In the genomic region with DNA sequence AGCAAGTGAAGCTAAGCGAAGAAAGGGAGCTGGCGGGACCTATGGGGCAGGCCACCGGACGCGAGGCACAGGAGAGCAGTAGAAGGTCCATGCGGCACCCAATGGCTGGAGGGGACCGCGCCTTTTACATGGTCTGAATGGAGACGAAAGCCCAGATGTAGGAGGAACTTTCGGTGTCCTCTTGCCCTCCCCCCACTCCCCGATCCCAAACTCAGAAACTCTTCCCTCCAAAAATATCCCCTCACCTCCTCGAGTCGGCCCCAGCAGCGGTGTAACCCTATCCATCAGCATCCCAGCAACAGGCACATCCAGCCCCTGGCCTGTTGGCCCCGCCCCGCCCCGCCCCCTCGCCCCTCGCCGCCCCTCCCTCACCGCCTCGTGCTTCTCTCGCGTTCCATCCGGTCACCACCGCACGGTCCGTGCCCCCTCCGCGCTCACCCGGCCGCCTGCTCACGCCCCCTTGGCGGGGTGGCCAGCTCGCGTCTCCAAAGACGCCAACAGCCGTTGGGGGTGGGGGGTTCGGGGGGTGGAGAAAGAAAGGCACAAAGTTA, we compare ENCODE assay signal across 8 mouse cellular contexts. TPM values are rescaled to one million over a fixed set of nuclear protein-coding genes. Genes with fewer than 3 reads are reported as not detected.
DNase-seq lines count a peak whose midpoint lies in the region; ATAC-seq and TF ChIP-seq lines count a peak whose summit lies in the region.

A gene (minus strand): TSS at position 301 of the 551 bp plus-strand sequence.

- peak within 1 kb of the TSS; percentile 54 for H3K4me2 ChIP-seq in lung, embryonic 14.5 days
- peak within 1 kb of the TSS; percentile 61 for H3K4me2 ChIP-seq in embryonic facial prominence, embryonic 15.5 days (replicated peaks)
- peak within 1 kb of the TSS; percentile 60 for H3K4me2 ChIP-seq in hindbrain, embryonic 15.5 days
- peak within 1 kb of the TSS; percentile 70 for H3K4me2 ChIP-seq in lung, embryonic 16.5 days (ENCODE audit: low read depth, low read length)

- H3K27ac ChIP-seq in lung, embryonic 14.5 days (ENCODE audit: low read depth), result no peak within 1 kb of the TSS
- no peak within 1 kb of the TSS for H3K27ac ChIP-seq in embryonic facial prominence, embryonic 15.5 days (replicated peaks)
- no peak within 1 kb of the TSS for H3K27ac ChIP-seq in hindbrain, embryonic 15.5 days (replicated peaks)
- H3K27ac ChIP-seq in lung, embryonic 16.5 days (ENCODE audit: low read length), result no peak within 1 kb of the TSS
- peak within 1 kb of the TSS; percentile 83 for H3K27ac ChIP-seq in testis, adult 2 months (ENCODE audit: control insufficient read depth, insufficient read depth, low read depth, low read length)

- 8% methylated on average over 29 of the region's 39 CpGs for WGBS in lung, embryonic 14.5 days
- WGBS in embryonic facial prominence, embryonic 15.5 days, result 25% methylated on average over 35 of the region's 39 CpGs
- WGBS in hindbrain, embryonic 15.5 days, result 16% methylated on average over 17 of the region's 39 CpGs
- WGBS in lung, embryonic 16.5 days, result 13% methylated on average over 18 of the region's 39 CpGs

- H3K4me3 ChIP-seq in lung, embryonic 14.5 days (ENCODE audit: low read depth, low read length), result peak within 1 kb of the TSS; percentile 38
- peak within 1 kb of the TSS; percentile 47 for H3K4me3 ChIP-seq in embryonic facial prominence, embryonic 15.5 days (replicated peaks)
- H3K4me3 ChIP-seq in hindbrain, embryonic 15.5 days, result peak within 1 kb of the TSS; percentile 37
- H3K4me3 ChIP-seq in lung, embryonic 16.5 days (ENCODE audit: low read length), result peak within 1 kb of the TSS; percentile 51
- peak within 1 kb of the TSS; percentile 79 for H3K4me3 ChIP-seq in testis, adult 2 months (ENCODE audit: control insufficient read depth, low read depth, low read length)

- 0 out of 2 replicates have a peak, but pooled peaks have one; percentile 15 for TF ChIP-seq POLR2A in testis, adult 2 months (IDR thresholded peaks at IDR 0.05; ENCODE audit: control insufficient read depth, low read depth, low read length)

- H3K9ac ChIP-seq in lung, embryonic 14.5 days, result peak within 1 kb of the TSS; percentile 38
- H3K9ac ChIP-seq in embryonic facial prominence, embryonic 15.5 days, result no peak within 1 kb of the TSS
- H3K9ac ChIP-seq in hindbrain, embryonic 15.5 days, result no peak within 1 kb of the TSS
- H3K9ac ChIP-seq in lung, embryonic 16.5 days (ENCODE audit: low read length), result peak within 1 kb of the TSS; percentile 49

- no peaks in the 10 kb centered on the region for H3K9me3 ChIP-seq in lung, embryonic 14.5 days (ENCODE audit: low read depth, low read length)
- no peaks in the 10 kb centered on the region for H3K9me3 ChIP-seq in embryonic facial prominence, embryonic 15.5 days (replicated peaks)
- no peaks in the 10 kb centered on the region for H3K9me3 ChIP-seq in hindbrain, embryonic 15.5 days
- H3K9me3 ChIP-seq in lung, embryonic 16.5 days (ENCODE audit: control insufficient read depth, low read length), result no peaks in the 10 kb centered on the region

- H3K4me1 ChIP-seq in lung, embryonic 14.5 days (ENCODE audit: insufficient read depth), result no peaks in the 10 kb centered on the region
- H3K4me1 ChIP-seq in embryonic facial prominence, embryonic 15.5 days, result no peaks in the 10 kb centered on the region
- 0 out of 2 replicates have a peak, but pooled peaks cover 10% of the 10 kb centered on the region for H3K4me1 ChIP-seq in hindbrain, embryonic 15.5 days (replicated peaks)
- H3K4me1 ChIP-seq in lung, embryonic 16.5 days (replicated peaks; ENCODE audit: control insufficient read depth, insufficient read depth, low read length), result no peaks in the 10 kb centered on the region
- peaks cover 2% of the 10 kb centered on the region; the same call in 1 of the 2 replicates for H3K4me1 ChIP-seq in testis, adult 2 months (ENCODE audit: control insufficient read depth, insufficient read depth, low read length)

- H3K27me3 ChIP-seq in lung, embryonic 14.5 days (ENCODE audit: insufficient read depth, low read length), result no peaks in the 10 kb centered on the region
- H3K27me3 ChIP-seq in embryonic facial prominence, embryonic 15.5 days, result peaks cover 20% of the 10 kb centered on the region
- peaks cover 26% of the 10 kb centered on the region for H3K27me3 ChIP-seq in hindbrain, embryonic 15.5 days
- H3K27me3 ChIP-seq in lung, embryonic 16.5 days (ENCODE audit: control insufficient read depth, insufficient read depth, low read depth, low read length), result peaks cover 3% of the 10 kb centered on the region; the same call in 1 of the 2 replicates
- H3K27me3 ChIP-seq in testis, adult 2 months (ENCODE audit: control insufficient read depth, insufficient read depth, low read length), result no peaks in the 10 kb centered on the region

- H3K36me3 ChIP-seq in lung, embryonic 14.5 days (ENCODE audit: insufficient read depth), result no peaks in the 10 kb centered on the region
- H3K36me3 ChIP-seq in embryonic facial prominence, embryonic 15.5 days, result no peaks in the 10 kb centered on the region
- H3K36me3 ChIP-seq in hindbrain, embryonic 15.5 days, result no peaks in the 10 kb centered on the region
- H3K36me3 ChIP-seq in lung, embryonic 16.5 days (ENCODE audit: control insufficient read depth, insufficient read depth, low read length), result no peaks in the 10 kb centered on the region
- H3K36me3 ChIP-seq in testis, adult 2 months (ENCODE audit: control insufficient read depth, insufficient read depth, low read length), result no peaks in the 10 kb centered on the region

- DNase-seq in lung, embryonic 14.5 days, result peak; percentile 65
- no peak for DNase-seq in lung, postnatal 14 days
- no peak for DNase-seq in urinary bladder, adult 18-20 months (ENCODE audit: low spot score in 2 of 2)

- TF ChIP-seq CTCF in lung, embryonic 14.5 days (IDR thresholded peaks at IDR 0.05; ENCODE audit: low read depth), result no peak
- TF ChIP-seq CTCF in testis, adult 2 months (IDR thresholded peaks at IDR 0.05; ENCODE audit: control insufficient read depth, insufficient read depth, insufficient replicate concordance, low read depth, low read length), result no peak

- peak; percentile 97 for ATAC-seq in lung, embryonic 14.5 days (ENCODE audit: insufficient read depth)
- ATAC-seq in embryonic facial prominence, embryonic 15.5 days (ENCODE audit: insufficient number of reproducible peaks, low FRiP score, low TSS enrichment, low read depth), result peak; percentile 91
- peak; percentile 71; the same call in 1 of the 2 replicates for ATAC-seq in hindbrain, embryonic 15.5 days (ENCODE audit: low FRiP score, low read depth)
- ATAC-seq in lung, embryonic 16.5 days (ENCODE audit: low read depth), result peak; percentile 95
- no peak for ATAC-seq in activated CD4-positive, CD25-positive, alpha-beta regulatory T cell, adult 4 months

RNA-seq across cellular contexts. Expression of the gene that starts here (rescaled TPM):
- 9.9 and 10.7 TPM in 2 replicates for polyA plus RNA-seq in lung, embryonic 14.5 days (2014; fragmentation: Nextera tagmentation; extraction: Ambion mirVana)
- 10.2 and 13.0 TPM in 2 replicates for polyA plus RNA-seq in embryonic facial prominence, embryonic 15.5 days (2015; fragmentation: Nextera tagmentation; extraction: Ambion mirVana)
- 0.09 and 0.25 TPM in 2 replicates for polyA plus RNA-seq in hindbrain, embryonic 15.5 days (2015; fragmentation: Nextera tagmentation; extraction: Ambion mirVana)
- 2.8 and 3.1 TPM in 2 replicates for polyA plus RNA-seq in lung, embryonic 16.5 days (2015; fragmentation: Nextera tagmentation; extraction: Ambion mirVana)
- 1.5 and 1.7 TPM in 2 replicates for polyA plus RNA-seq in testis, adult 2 months (2012; rRNA removed)
- polyA plus RNA-seq in activated CD4-positive, CD25-positive, alpha-beta regulatory T cell, adult 4 months (2017; shearing (Covaris generic)), result not detected

Comparison
In these comparisons a context has a peak if more than half of its experiments do, and no peak if none do; other contexts are left out.
1. Peak in ATAC-seq, H3K4me3 ChIP-seq and H3K4me2 ChIP-seq in hindbrain, embryonic 15.5 days; RNA of the gene not detected or under 1 TPM.
2. H3K9ac ChIP-seq: peak in lung, embryonic 14.5 days (single experiment) and lung, embryonic 16.5 days (single experiment); none in embryonic facial prominence, embryonic 15.5 days (single experiment) and hindbrain, embryonic 15.5 days (single experiment).
3. Peak in every context shown above with its lines, with median percentiles within 50 percentile points of each other: H3K4me2 ChIP-seq and H3K4me3 ChIP-seq.